Mouse (Mus musculus) lung, postnatal 0 days (tissue): ENCODE measurements around the gene Nbea.

Experiments
- CTCF ChIP-seq: IDR thresholded peaks from 2 replicates; pipeline ENCODE4 v1.5.1; 2016; ENCODE audit warnings: antibody characterized with exemption, mild to moderate bottlenecking
- EP300 ChIP-seq: IDR thresholded peaks from 2 replicates; pipeline ENCODE4 v1.6.1; 2016; ENCODE audit warnings: antibody characterized with exemption, mild to moderate bottlenecking, control low read depth

- TF ChIP-seq CTCF (no peak), EP300 (no peak)
These were observed 583.2 kb downstream of the Nbea start for GRCm38 (mm10) chr3:55600286-55600685.
